ENCODE assay signal across 14 mouse cellular contexts in genomic region chr9:107325904-107326303, GRCm38 (mm10). TPM values are rescaled to one million over a fixed set of nuclear protein-coding genes. Genes with fewer than 3 reads are reported as not detected.
DNase-seq lines count a peak whose midpoint lies in the region; ATAC-seq lines count a peak whose summit lies in the region.
"Had no signal": no experiment of that assay in that cellular context is flagged by ENCODE, and none has a peak within 500 bp of the region (broad histone marks: within the 10 kb centered on the region; RNA-seq: fewer than 3 reads in every experiment).

No protein-coding gene starts in this region.

- H3K4me1 ChIP-seq in kidney, embryonic 14.5 days (ENCODE audit: control insufficient read depth, insufficient read depth, low read length), result no peaks in the 10 kb centered on the region
- H3K4me1 ChIP-seq: embryonic facial prominence, embryonic 13.5 days; forebrain, embryonic 13.5 days had no signal

- H3K27ac ChIP-seq in kidney, embryonic 14.5 days (ENCODE audit: low read depth, low read length), result no peak overlapping the region
- H3K27ac ChIP-seq: embryonic facial prominence, embryonic 13.5 days; forebrain, embryonic 13.5 days; liver, embryonic 14.5 days had no signal

- no peaks in the 10 kb centered on the region for H3K27me3 ChIP-seq in kidney, embryonic 14.5 days (ENCODE audit: control insufficient read depth, insufficient read depth, low read length)
- H3K27me3 ChIP-seq: embryonic facial prominence, embryonic 13.5 days; forebrain, embryonic 13.5 days had no signal

- intact Hi-C loops in heart, postnatal 36 days (cut with DNase I), result loop anchor here (2.0 kb wide), 1 partner anchor 25 kb away; no protein-coding TSS in a partner anchor

- WGBS in kidney, embryonic 14.5 days, result 73% methylated on average over 7 of the region's 7 CpGs

- H3K4me3 ChIP-seq in kidney, embryonic 14.5 days (ENCODE audit: low read length), result no peak overlapping the region
- H3K4me3 ChIP-seq: embryonic facial prominence, embryonic 13.5 days; forebrain, embryonic 13.5 days; midbrain, embryonic 10.5 days had no signal

- H3K36me3 ChIP-seq in kidney, embryonic 14.5 days (ENCODE audit: control insufficient read depth, insufficient read depth, low read length), result no peaks in the 10 kb centered on the region; the same call in 1 of the 2 replicates

- peak; percentile 69 for DNase-seq in kidney, adult 11 months
- peak; percentile 89 for DNase-seq in fat pad, adult 2 months (ENCODE audit: extremely low read depth, low read depth, low spot score)
- peak; percentile 47 to 49 for DNase-seq in heart, postnatal 36 days
- peak; percentile 74 for DNase-seq in lung, postnatal 36 days
- no peak for DNase-seq in urinary bladder, adult 2 months (ENCODE audit: low spot score)
- no peak for DNase-seq in liver

- no peaks in the 10 kb centered on the region for H3K9me3 ChIP-seq in kidney, embryonic 14.5 days (ENCODE audit: control insufficient read depth, low read length)
- H3K9me3 ChIP-seq: embryonic facial prominence, embryonic 13.5 days; forebrain, embryonic 13.5 days; midbrain, embryonic 10.5 days had no signal

- no peak overlapping the region for H3K4me2 ChIP-seq in kidney, embryonic 14.5 days (replicated peaks; ENCODE audit: low read depth, low read length)
- H3K4me2 ChIP-seq: embryonic facial prominence, embryonic 13.5 days; forebrain, embryonic 13.5 days had no signal

- H3K9ac ChIP-seq in kidney, embryonic 14.5 days (ENCODE audit: low read depth, low read length), result no peak overlapping the region
- H3K9ac ChIP-seq: embryonic facial prominence, embryonic 13.5 days; forebrain, embryonic 13.5 days; liver, embryonic 14.5 days had no signal

- no peak for ATAC-seq in kidney, embryonic 14.5 days (ENCODE audit: low FRiP score, low TSS enrichment)
- ATAC-seq in inflammation-experienced regulatory T-cells, adult 6 months, result no peak
- ATAC-seq: forebrain, embryonic 13.5 days; hindbrain, embryonic 16.5 days had no signal

RNA-seq across cellular contexts. Expression of gene Hemk1, which starts 12.2 kb away (rescaled TPM):
- polyA plus RNA-seq in kidney, embryonic 14.5 days (2014; fragmentation: Nextera tagmentation; extraction: Ambion mirVana), result 9.7 and 11.3 TPM in 2 replicates
- total RNA-seq in heart, postnatal 36 days (2021), result 10 to 100 TPM; 22.3 to 22.6 TPM
- 10 to 100 TPM; 22.0 to 35.2 (median 29.8) TPM for polyA plus RNA-seq in inflammation-experienced regulatory T-cells, adult 6 months (2017; shearing (Covaris generic))
- polyA plus RNA-seq in urinary bladder, adult 2 months (2012; rRNA removed), result 19.7 and 20.0 TPM in 2 replicates

RNA-seq across cellular contexts. Expression of gene 6430571L13Rik, which starts 14.5 kb away (rescaled TPM):
- polyA plus RNA-seq in kidney, embryonic 14.5 days (2014; fragmentation: Nextera tagmentation; extraction: Ambion mirVana), result 0.31 and 0.43 TPM in 2 replicates
- 1 to 10 TPM; 4.2 to 5.3 TPM for total RNA-seq in heart, postnatal 36 days (2021)
- polyA plus RNA-seq in inflammation-experienced regulatory T-cells, adult 6 months (2017; shearing (Covaris generic)), result 1 to 10 TPM in 2 of 3 experiments, under 1 TPM in 1; 0.99 to 3.2 (median 1.3) TPM
- 1.7 and 1.9 TPM in 2 replicates for polyA plus RNA-seq in urinary bladder, adult 2 months (2012; rRNA removed)
- total RNA-seq: granulocyte monocyte progenitor cell, adult 5-6 weeks had no signal

RNA-seq across cellular contexts. Expression of gene Cish, which starts 30.1 kb away (rescaled TPM):
- 6.3 and 7.1 TPM in 2 replicates for polyA plus RNA-seq in kidney, embryonic 14.5 days (2014; fragmentation: Nextera tagmentation; extraction: Ambion mirVana)
- 100 to 1,000 TPM; 145 to 149 TPM for total RNA-seq in heart, postnatal 36 days (2021)
- polyA plus RNA-seq in inflammation-experienced regulatory T-cells, adult 6 months (2017; shearing (Covaris generic)), result 100 to 1,000 TPM in 2 of 3 experiments, 10 to 100 TPM in 1; 85.4 to 124 (median 100) TPM
- polyA plus RNA-seq in urinary bladder, adult 2 months (2012; rRNA removed), result 11.7 and 14.7 TPM in 2 replicates

RNA-seq across cellular contexts. Expression of gene Mapkapk3, which starts 36.2 kb away (rescaled TPM):
- polyA plus RNA-seq in kidney, embryonic 14.5 days (2014; fragmentation: Nextera tagmentation; extraction: Ambion mirVana), result 3.8 and 6.5 TPM in 2 replicates
- 10 to 100 TPM; 27.0 to 33.6 TPM for total RNA-seq in heart, postnatal 36 days (2021)
- polyA plus RNA-seq in inflammation-experienced regulatory T-cells, adult 6 months (2017; shearing (Covaris generic)), result 10 to 100 TPM; 53.9 to 59.6 (median 59.2) TPM
- 50.7 and 54.4 TPM in 2 replicates for polyA plus RNA-seq in urinary bladder, adult 2 months (2012; rRNA removed)

Comparison
In these comparisons a context has a peak if more than half of its experiments do, and no peak if none do; other contexts are left out.
1. DNase-seq: peak in kidney, adult 11 months (single experiment), fat pad, adult 2 months (single experiment), heart, postnatal 36 days (2 of 2) and lung, postnatal 36 days (single experiment); none in urinary bladder, adult 2 months (single experiment) and liver (single experiment).